Mouse (Mus musculus) limb, embryonic 12.5 days (tissue): ENCODE measurements around the gene A930017K11Rik. TPM values are rescaled to one million over a fixed set of nuclear protein-coding genes. Genes with fewer than 3 reads are reported as not detected.

ENCODE experiments used
- ATAC-seq: fragments of 200-750 bp; cut with Nextera tagmentation; 2 replicates; pipeline ENCODE4 v1.8.0; 2017; ENCODE audit warnings: low read depth, moderate TSS enrichment; ENCODE audit not compliant: insufficient number of reproducible peaks, insufficient read depth, low FRiP score, low TSS enrichment
- H3K27ac ChIP-seq: fragments of 300-500 bp; sonication (generic); 2 replicates; pipeline ENCODE4 v1.5.1; 2016; ENCODE audit warnings: mild to moderate bottlenecking, moderate library complexity
- H3K27me3 ChIP-seq: fragments of 300-500 bp; sonication (generic); 2 replicates; pipeline ENCODE4 v1.6.1; 2016; ENCODE audit warnings: mild to moderate bottlenecking, moderate library complexity
- H3K36me3 ChIP-seq: fragments of 300-500 bp; sonication (generic); 2 replicates; pipeline ENCODE4 v1.6.1; 2016; ENCODE audit warnings: mild to moderate bottlenecking, moderate library complexity
- H3K4me1 ChIP-seq: fragments of 300-500 bp; sonication (generic); replicated peaks from 2 replicates; pipeline ENCODE4 v1.6.1; 2016
- H3K4me2 ChIP-seq: fragments of 300-500 bp; sonication (generic); 2 replicates; pipeline ENCODE4 v1.6.1; 2016; ENCODE audit warnings: mild to moderate bottlenecking, moderate library complexity
- H3K4me3 ChIP-seq: fragments of 300-500 bp; sonication (generic); replicated peaks from 2 replicates; pipeline ENCODE4 v1.5.1; 2016; ENCODE audit warnings: mild to moderate bottlenecking
- H3K9ac ChIP-seq: fragments of 300-500 bp; sonication (generic); replicated peaks from 2 replicates; pipeline ENCODE4 v1.6.1; 2016; ENCODE audit warnings: mild to moderate bottlenecking, moderate library complexity
- H3K9me3 ChIP-seq: fragments of 300-500 bp; sonication (generic); 2 replicates; pipeline ENCODE4 v1.6.1; 2016; ENCODE audit warnings: mild to moderate bottlenecking, moderate library complexity
- WGBS: fragments of 180-500 bp; shearing (Covaris S2); methylation state at CpG from one replicate; pipeline ENCODE4 v1.1.7; 2016; 5-methylcytosine and 5-hydroxymethylcytosine counted together
- polyA plus RNA-seq: library from polyadenylated mRNA; unstranded; fragments of >200 nt; fragmentation: Nextera tagmentation; extraction: Ambion mirVana; gene quantifications from 2 replicates; pipeline ENCODE4 v1.2.1, GENCODE M21; 2016

Gene A930017K11Rik
- polyA plus RNA-seq, 1 experiment from 2014 or later = 0.10 TPM

DNA sequence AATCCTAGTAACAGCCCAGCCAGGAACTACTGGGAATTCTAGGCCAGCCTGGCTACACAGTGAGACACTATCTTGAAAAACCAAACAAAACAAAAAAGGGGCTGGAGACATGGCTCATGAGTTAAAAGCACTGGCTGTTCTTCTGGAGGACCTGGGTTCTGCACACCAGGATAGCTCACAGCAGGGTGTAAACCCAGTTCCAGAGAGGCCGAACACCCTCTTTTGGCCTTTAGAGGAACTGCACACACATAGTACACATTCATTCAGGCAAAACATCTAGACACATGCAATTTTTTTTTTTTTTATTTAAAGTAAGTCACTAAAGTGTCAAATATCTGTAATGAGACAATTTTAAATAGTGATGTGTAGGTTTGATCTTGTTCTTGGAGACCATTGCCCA lies 52.2 kb downstream of the A930017K11Rik start:
- H3K36me3 ChIP-seq = peaks cover 12% of the 10 kb centered on the region
- no peak overlapping the region for H3K4me2 ChIP-seq
- no peak overlapping the region for H3K9ac ChIP-seq
- ATAC-seq = no peak
- no peaks in the 10 kb centered on the region for H3K27me3 ChIP-seq
- H3K9me3 ChIP-seq = no peaks in the 10 kb centered on the region; the same call in 1 of the 2 replicates
- H3K4me3 ChIP-seq = no peak overlapping the region
- no peaks in the 10 kb centered on the region; the same call in 1 of the 2 replicates for H3K4me1 ChIP-seq
- H3K27ac ChIP-seq = no peak overlapping the region
- 86% methylated on average over 1 of the region's 1 CpGs for WGBS

Other genes starting within 250 kb of the A930017K11Rik start
- 0.74 and 1.3 TPM in 2 replicates for gene Gng13, start 235.4 kb downstream of the A930017K11Rik start, polyA plus RNA-seq
- gene Chtf18, start 225.1 kb downstream of the A930017K11Rik start, polyA plus RNA-seq = 48.3 and 49.5 TPM in 2 replicates
- 21.6 and 22.4 TPM in 2 replicates for gene Rpusd1, start 224.9 kb downstream of the A930017K11Rik start, polyA plus RNA-seq
- not detected in 2 replicates for gene Mslnl, start 216.5 kb downstream of the A930017K11Rik start, polyA plus RNA-seq
- 0.44 TPM in 1 of 2 replicates, not detected in the other for gene Msln, start 198.2 kb downstream of the A930017K11Rik start, polyA plus RNA-seq
- 24.9 TPM in 2 replicates for gene Narfl, start 178.8 kb downstream of the A930017K11Rik start, polyA plus RNA-seq
- gene Haghl, start 166.9 kb downstream of the A930017K11Rik start, polyA plus RNA-seq = 89.8 and 97.7 TPM in 2 replicates
- 0.13 and 0.39 TPM in 2 replicates for gene Ccdc78, start 166.0 kb downstream of the A930017K11Rik start, polyA plus RNA-seq
- gene Fam173a, start 159.7 kb downstream of the A930017K11Rik start, polyA plus RNA-seq = 68.3 and 71.7 TPM in 2 replicates
- 0.49 TPM in 1 of 2 replicates, not detected in the other for gene AC134908.4, start 156.9 kb downstream of the A930017K11Rik start, polyA plus RNA-seq
- 50.5 and 52.1 TPM in 2 replicates for gene Metrn, start 155.4 kb downstream of the A930017K11Rik start, polyA plus RNA-seq
- gene Fbxl16, start 143.5 kb downstream of the A930017K11Rik start, polyA plus RNA-seq = 2.2 and 2.4 TPM in 2 replicates
- gene Wdr24, start 128.9 kb downstream of the A930017K11Rik start, polyA plus RNA-seq = 28.4 and 30.9 TPM in 2 replicates
- 56.4 and 63.4 TPM in 2 replicates for gene Jmjd8, start 123.7 kb downstream of the A930017K11Rik start, polyA plus RNA-seq
- gene Stub1, start 119.2 kb downstream of the A930017K11Rik start, polyA plus RNA-seq = 313 TPM in 2 replicates
- gene Rhbdl1, start 115.3 kb downstream of the A930017K11Rik start, polyA plus RNA-seq = 1.4 and 1.7 TPM in 2 replicates
- gene Gm20683, start 110.8 kb downstream of the A930017K11Rik start, polyA plus RNA-seq = 1.6 and 2.0 TPM in 2 replicates
- gene Rhot2, start 107.7 kb downstream of the A930017K11Rik start, polyA plus RNA-seq = 23.6 and 26.9 TPM in 2 replicates
- gene Wdr90, start 91.1 kb downstream of the A930017K11Rik start, polyA plus RNA-seq = 37.3 and 45.5 TPM in 2 replicates
- gene Mcrip2, start 83.8 kb downstream of the A930017K11Rik start, polyA plus RNA-seq = 8.5 and 9.9 TPM in 2 replicates
- gene Mettl26, start 77.5 kb downstream of the A930017K11Rik start, polyA plus RNA-seq = 56.1 and 60.1 TPM in 2 replicates
- 0.45 and 0.54 TPM in 2 replicates for gene Wfikkn1, start 71.7 kb downstream of the A930017K11Rik start, polyA plus RNA-seq
- 35.7 and 39.1 TPM in 2 replicates for gene Rab40c, start 32.8 kb downstream of the A930017K11Rik start, polyA plus RNA-seq
- 47.3 and 52.4 TPM in 2 replicates for gene Pigq, start 7.6 kb downstream of the A930017K11Rik start, polyA plus RNA-seq
- gene Nhlrc4, start 7.6 kb downstream of the A930017K11Rik start, polyA plus RNA-seq = 0.13 and 0.74 TPM in 2 replicates
- 32.8 and 33.9 TPM in 2 replicates for gene Capn15, start 33.2 kb upstream of the A930017K11Rik start, polyA plus RNA-seq
- 25.0 and 26.9 TPM in 2 replicates for gene Rab11fip3, start 117.0 kb upstream of the A930017K11Rik start, polyA plus RNA-seq
- 29.4 and 31.7 TPM in 2 replicates for gene Decr2, start 137.8 kb upstream of the A930017K11Rik start, polyA plus RNA-seq
- 124 and 132 TPM in 2 replicates for gene Nme4, start 143.0 kb upstream of the A930017K11Rik start, polyA plus RNA-seq
- 0.55 and 0.87 TPM in 2 replicates for gene Tmem8, start 160.7 kb upstream of the A930017K11Rik start, polyA plus RNA-seq
- gene Mrpl28, start 170.9 kb upstream of the A930017K11Rik start, polyA plus RNA-seq = 203 and 218 TPM in 2 replicates
- gene Axin1, start 186.1 kb upstream of the A930017K11Rik start, polyA plus RNA-seq = 12.5 and 28.3 TPM in 2 replicates
- gene Pdia2, start 246.5 kb upstream of the A930017K11Rik start, polyA plus RNA-seq = 0.13 and 0.17 TPM in 2 replicates